Mouse (Mus musculus) CH12.LX (cell line): ENCODE results near the gene H1foo. TPM values are rescaled to one million over a fixed set of nuclear protein-coding genes. Genes with fewer than 3 reads are reported as not detected.

Experiments used
- DNase-seq: peaks from one replicate; pipeline ENCODE4 v3.0.0-alpha.2; 2013; ENCODE audit errors: extremely low read depth
- H3K27ac ChIP-seq: 2 replicates; pipeline ENCODE4 v1.5.1; 2012; ENCODE audit warnings: low read depth, mild to moderate bottlenecking, control low read depth, moderate library complexity; ENCODE audit not compliant: insufficient read depth
- H3K27me3 ChIP-seq: replicated peaks from 2 replicates; pipeline ENCODE3; 2012; ENCODE audit warnings: inconsistent platforms
- H3K36me3 ChIP-seq, 2 experiments: replicated peaks in 1 of 2; 2 replicates each; pipeline versions ENCODE3 to v1.6.1; 2012; ENCODE audit warnings: inconsistent platforms in 1 of 2, low read length in 1 of 2, mild to moderate bottlenecking in 1 of 2, mixed read lengths in 1 of 2, moderate library complexity in 1 of 2; ENCODE audit not compliant: control insufficient read depth in 1 of 2, insufficient read depth in 1 of 2
- H3K4me1 ChIP-seq, 2 experiments: 2 replicates each; pipeline ENCODE4 v1.6.1; 2012; ENCODE audit warnings: inconsistent platforms in 1 of 2, moderate library complexity in 1 of 2; ENCODE audit not compliant: insufficient read depth in 2 of 2, control insufficient read depth in 1 of 2
- H3K4me2 ChIP-seq: 2 replicates; pipeline ENCODE4 v1.6.1; 2012; ENCODE audit warnings: low read depth, mild to moderate bottlenecking, control low read depth; ENCODE audit not compliant: poor library complexity, insufficient read depth, severe bottlenecking
- H3K4me3 ChIP-seq, 3 experiments: fragments of 150-350 bp in 1 of 3; sonication (generic) in 1 of 3; replicated peaks in 1 of 3; 2 replicates each; pipeline versions ENCODE3 to v1.5.1; 2011 to 2012; ENCODE audit warnings: low read depth in 2 of 3, low read length in 2 of 3, mild to moderate bottlenecking in 2 of 3, moderate library complexity in 2 of 3, control low read depth in 1 of 3, improper control_type of control experiment in 1 of 3, inconsistent platforms in 1 of 3, mixed read lengths in 1 of 3; ENCODE audit not compliant: poor library complexity in 1 of 3
- H3K79me2 ChIP-seq: replicated peaks from 2 replicates; pipeline ENCODE4 v1.6.1; 2012; ENCODE audit warnings: mild to moderate bottlenecking, moderate library complexity; ENCODE audit not compliant: control insufficient read depth, poor library complexity, insufficient read depth, severe bottlenecking; ENCODE audit errors: extremely low read depth
- H3K9ac ChIP-seq: 2 replicates; pipeline ENCODE4 v1.6.1; 2012; ENCODE audit warnings: low read depth, mild to moderate bottlenecking, control low read depth, moderate library complexity; ENCODE audit not compliant: insufficient read depth
- H3K9me3 ChIP-seq: replicated peaks from 2 replicates; pipeline ENCODE3; 2012; ENCODE audit warnings: low read length, inconsistent platforms, mixed read lengths
- CHD1 ChIP-seq: IDR thresholded peaks from 2 replicates; pipeline ENCODE4 v1.6.1; 2012; ENCODE audit warnings: low read depth, low read length, improper control_type of control experiment, inconsistent platforms
- CHD2 ChIP-seq: IDR thresholded peaks from 2 replicates; pipeline ENCODE4 v1.6.1; 2011; ENCODE audit warnings: low read length, improper control_type of control experiment
- CTCF ChIP-seq, 2 experiments: IDR thresholded peaks in 1 of 2; conservative IDR thresholded peaks in 1 of 2; 2 replicates each; pipeline ENCODE4 v1.5.1; 2011 to 2012; ENCODE audit warnings: low read depth in 2 of 2, low read length in 2 of 2, improper control_type of control experiment in 1 of 2, inconsistent platforms in 1 of 2, mild to moderate bottlenecking in 1 of 2, moderate library complexity in 1 of 2
- EP300 ChIP-seq: IDR thresholded peaks from 2 replicates; pipeline ENCODE4 v1.6.1; 2011; ENCODE audit warnings: low read length, improper control_type of control experiment
- ETS1 ChIP-seq: conservative IDR thresholded peaks from 2 replicates; pipeline ENCODE4 v1.6.1; 2012; ENCODE audit warnings: low read depth, mild to moderate bottlenecking, inconsistent platforms, low read length, improper control_type of control experiment, moderate library complexity
- HCFC1 ChIP-seq: IDR thresholded peaks from 2 replicates; pipeline ENCODE4 v1.6.1; 2012; ENCODE audit warnings: low read depth, mild to moderate bottlenecking, inconsistent platforms, low read length, improper control_type of control experiment
- IRF4 ChIP-seq: IDR thresholded peaks from 2 replicates; pipeline ENCODE4 v1.6.1; 2014; ENCODE audit warnings: low read depth, mild to moderate bottlenecking, inconsistent platforms, low read length, improper control_type of control experiment
- JUN ChIP-seq: IDR thresholded peaks from 2 replicates; pipeline ENCODE4 v1.6.1; 2011; ENCODE audit warnings: low read depth, mild to moderate bottlenecking, low read length, improper control_type of control experiment, moderate library complexity; ENCODE audit not compliant: insufficient read depth
- MAZ ChIP-seq: IDR thresholded peaks from 2 replicates; pipeline ENCODE4 v1.6.1; 2012; ENCODE audit warnings: low read depth, mild to moderate bottlenecking, inconsistent platforms, low read length, improper control_type of control experiment, moderate library complexity
- MEF2A ChIP-seq: IDR thresholded peaks from 2 replicates; pipeline ENCODE4 v1.6.1; 2014; ENCODE audit warnings: low read depth, mild to moderate bottlenecking, inconsistent platforms, low read length, improper control_type of control experiment, borderline replicate concordance
- MXI1 ChIP-seq: IDR thresholded peaks from 2 replicates; pipeline ENCODE4 v1.6.1; 2011; ENCODE audit warnings: mild to moderate bottlenecking, low read depth, low read length, improper control_type of control experiment
- MYC ChIP-seq: IDR thresholded peaks from 2 replicates; pipeline ENCODE4 v1.6.1; 2011; ENCODE audit warnings: low read depth, mild to moderate bottlenecking, improper control_type of control experiment, low read length
- NRF1 ChIP-seq: IDR thresholded peaks from 2 replicates; pipeline ENCODE4 v1.6.1; 2014; ENCODE audit warnings: low read depth, mild to moderate bottlenecking, inconsistent platforms, low read length, improper control_type of control experiment, moderate library complexity
- POLR2A ChIP-seq: IDR thresholded peaks from 2 replicates; pipeline ENCODE4 v1.6.1; 2011; ENCODE audit warnings: low read depth, mild to moderate bottlenecking, improper control_type of control experiment, low read length
- RCOR1 ChIP-seq: conservative IDR thresholded peaks from 2 replicates; pipeline ENCODE4 v1.6.1; 2012; ENCODE audit warnings: low read depth, mild to moderate bottlenecking, inconsistent platforms, low read length, improper control_type of control experiment
- SIN3A ChIP-seq: IDR thresholded peaks from 2 replicates; pipeline ENCODE4 v1.6.1; 2012; ENCODE audit warnings: low read length, improper control_type of control experiment, inconsistent platforms
- TBP ChIP-seq: conservative IDR thresholded peaks from 2 replicates; pipeline ENCODE4 v1.6.1; 2011; ENCODE audit warnings: low read depth, low read length, improper control_type of control experiment
- TCF12 ChIP-seq: IDR thresholded peaks from 2 replicates; pipeline ENCODE4 v1.6.1; 2014; ENCODE audit warnings: low read depth, mild to moderate bottlenecking, inconsistent platforms, low read length, improper control_type of control experiment
- UBTF ChIP-seq: IDR thresholded peaks from 2 replicates; pipeline ENCODE4 v1.6.1; 2012; ENCODE audit warnings: low read depth, mild to moderate bottlenecking, inconsistent platforms, low read length, improper control_type of control experiment, moderate library complexity
- USF1 ChIP-seq: IDR thresholded peaks from 2 replicates; pipeline ENCODE4 v1.6.1; 2014; ENCODE audit warnings: low read depth, mild to moderate bottlenecking, inconsistent platforms, low read length, improper control_type of control experiment
- USF2 ChIP-seq: conservative IDR thresholded peaks from 2 replicates; pipeline ENCODE4 v1.6.1; 2011; ENCODE audit warnings: low read depth, low read length, improper control_type of control experiment
- ZNF384 ChIP-seq: IDR thresholded peaks from 2 replicates; pipeline ENCODE4 v1.6.1; 2012; ENCODE audit warnings: low read depth, low read length, improper control_type of control experiment, inconsistent platforms
- dilution Hi-C: fragments of 300-500 bp; cut with MboI; formaldehyde crosslinking; loops from 2 replicates; pipeline ENCODE4 v1.14.3; 2020; ENCODE audit warnings: low sequenced_read_pairs; ENCODE audit not compliant: extremely low pct_unique_long_range_greater_than_20kb, extremely low pct_ligation_motif_present
- in situ Hi-C: fragments of 300-500 bp; cut with MboI; formaldehyde crosslinking; loops from 3 replicates; pipeline ENCODE4 v1.14.3; 2019; ENCODE audit warnings: low sequenced_read_pairs, low pct_ligation_motif_present, low pct_unique_long_range_greater_than_20kb, mixed read lengths
- polyA plus RNA-seq: library from polyadenylated mRNA; unstranded; fragments of >175 nt; gene quantifications from 2 replicates; pipeline ENCODE4 v1.2.1, GENCODE M21; 2012; ENCODE audit warnings: low read depth; ENCODE audit not compliant: insufficient read length
- total RNA-seq, 2 experiments: library from RNA; depleted of rRNA; stranded (reverse); fragments of 300-350 nt in 1 of 2; fragments of >200 nt in 1 of 2; gene quantifications; 2 replicates each; pipeline ENCODE4 v1.2.3; 2012 to 2014

The H1foo gene
- total and polyA plus RNA-seq, 3 experiments = 0.77 to 1.0 (median 0.89) TPM

DNA sequence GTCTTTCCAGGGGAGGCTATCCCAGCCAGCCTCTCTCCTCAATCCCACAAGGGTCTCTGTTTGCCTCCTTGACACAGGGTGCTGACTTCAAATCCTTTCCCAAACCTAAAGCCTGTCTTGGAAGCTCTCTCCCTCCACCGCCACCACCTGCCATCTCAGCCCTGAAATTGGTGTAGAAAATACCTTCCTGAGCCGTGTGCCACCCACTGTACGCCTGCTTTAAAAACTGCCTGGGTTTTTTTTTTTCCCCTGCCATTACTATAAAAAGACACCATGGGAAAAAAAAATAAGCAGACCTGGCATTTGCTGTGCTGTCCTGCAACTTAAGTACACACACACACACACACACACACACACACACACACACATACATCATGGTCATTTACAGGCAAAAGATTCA lies 45.3 kb downstream of the H1foo start:
- H3K27ac ChIP-seq = peak overlapping the region; percentile 97
- peak overlapping the region; percentile 69 to 96 (median 88) for H3K4me3 ChIP-seq
- DNase-seq = no peak
- dilution Hi-C loops (no loop called here), in situ Hi-C loops (no loop called here)
- peaks cover 11% of the 10 kb centered on the region for H3K27me3 ChIP-seq
- peaks cover 0 to 3% of the 10 kb centered on the region in 2 experiments for H3K36me3 ChIP-seq
- peak overlapping the region; percentile 41 for H3K9ac ChIP-seq
- no peaks in the 10 kb centered on the region for H3K9me3 ChIP-seq
- H3K79me2 ChIP-seq = peaks cover 48% of the 10 kb centered on the region
- H3K4me1 ChIP-seq = peaks cover 35 to 86% of the 10 kb centered on the region in 2 experiments
- peak overlapping the region; percentile 71 for H3K4me2 ChIP-seq
- TF ChIP-seq JUN (no peak), MYC (no peak; the same call in 1 of the 2 replicates), CHD1 (peak; percentile 75; the same call in 1 of the 2 replicates), HCFC1 (no peak; the same call in 1 of the 2 replicates), MXI1 (peak; percentile 30), IRF4 (no peak)

DNA sequence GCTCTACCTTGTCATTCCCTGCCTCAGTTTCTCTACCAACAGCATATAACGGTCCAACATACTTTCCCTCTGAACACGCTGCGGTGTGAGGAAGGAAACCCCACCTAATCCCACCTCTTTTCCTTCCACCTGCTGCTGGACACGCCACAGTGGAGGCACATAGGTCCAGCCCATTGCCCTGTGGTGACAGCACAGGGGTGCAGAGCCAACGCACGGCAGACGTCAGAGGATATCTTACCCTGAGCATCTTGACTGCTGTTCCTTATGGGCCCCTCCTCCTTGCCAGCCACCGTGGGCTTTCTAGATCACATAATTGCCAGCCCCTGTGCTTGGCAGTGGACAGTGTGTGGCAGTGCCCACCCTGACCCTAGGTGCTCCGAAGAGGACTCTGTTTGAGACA lies 45.7 kb downstream of the H1foo start:
- Histone ChIP-seq H3K27me3 (peaks cover 11% of the 10 kb centered on the region), H3K4me2 (peak overlapping the region; percentile 71), H3K4me1 (peaks cover 31 to 83% of the 10 kb centered on the region in 2 experiments)
- TF ChIP-seq CTCF (conservative IDR thresholded peaks at IDR 0.05 in 1 of 2, IDR thresholded peaks at IDR 0.05 in 1 of 2; ENCODE audit: low read depth in 2 of 2, low read length in 2 of 2) (no peak), UBTF (0 out of 2 replicates have a peak, but pooled peaks have one; percentile 35)
- TF ChIP-seq, all 38 proteins: peak for 1
- Histone ChIP-seq H3K79me2 (peaks cover 47% of the 10 kb centered on the region), H3K9ac (peak overlapping the region; percentile 41), H3K4me3 (peak overlapping the region; percentile 69 to 96 (median 88)), H3K36me3 (peaks cover 0 to 2% of the 10 kb centered on the region in 2 experiments), H3K27ac (peak overlapping the region; percentile 96), H3K9me3 (no peaks in the 10 kb centered on the region)
- no peak for DNase-seq
- dilution Hi-C loops = no loop called here
- in situ Hi-C loops = no loop called here

DNA sequence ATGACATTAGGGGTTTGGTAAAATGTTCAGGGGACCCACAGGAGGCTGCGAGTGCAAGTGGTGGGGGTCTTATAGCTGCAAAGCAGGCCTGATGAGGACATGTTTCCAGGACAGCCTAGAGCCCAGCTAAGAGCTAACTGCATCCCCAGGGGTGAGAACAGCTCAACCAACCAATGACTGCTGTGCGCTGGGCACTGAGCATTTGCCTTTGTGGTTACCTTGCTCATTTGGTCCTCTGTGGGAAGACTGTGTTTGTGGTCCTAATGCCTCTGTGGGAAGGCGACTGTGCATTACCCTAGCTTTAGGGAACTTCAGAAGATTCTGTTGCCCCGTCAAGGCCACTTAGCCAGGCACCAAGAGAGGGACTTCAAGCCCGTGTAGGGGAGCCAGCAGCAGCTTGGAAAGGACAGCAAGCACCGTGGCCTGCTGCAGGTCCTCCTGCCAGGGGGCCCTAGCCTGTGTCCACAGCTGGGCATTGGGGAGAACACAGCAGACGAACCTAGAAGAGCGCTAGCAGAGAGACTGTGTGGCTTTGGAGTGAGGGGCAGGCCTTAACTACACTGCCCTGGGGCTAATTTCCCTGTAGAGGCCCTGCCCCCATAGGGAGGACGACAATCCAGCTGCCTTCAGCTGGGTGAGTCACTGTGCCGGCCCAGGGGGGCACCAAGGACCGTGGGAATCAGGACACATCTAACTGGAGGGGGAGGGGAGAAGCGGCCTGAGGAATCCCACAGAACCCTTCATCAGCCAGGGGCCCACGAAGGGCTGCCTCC lies 46.6 kb downstream of the H1foo start:
- Histone ChIP-seq H3K27ac (peak overlapping the region; percentile 96), H3K36me3 (no peaks in the 10 kb centered on the region), H3K4me1 (peaks cover 32 to 83% of the 10 kb centered on the region in 2 experiments), H3K4me2 (peak overlapping the region; percentile 91), H3K27me3 (peaks cover 11% of the 10 kb centered on the region), H3K79me2 (peaks cover 40% of the 10 kb centered on the region), H3K9ac (peak overlapping the region; percentile 41; the same call in 1 of the 2 replicates), H3K4me3 (peak overlapping the region; percentile 69 to 96 (median 88)), H3K9me3 (no peaks in the 10 kb centered on the region)
- DNase-seq = peak; percentile 73
- in situ Hi-C loops = no loop called here
- dilution Hi-C loops = no loop called here
- TF ChIP-seq IRF4 (no peak; the same call in 1 of the 2 replicates), CHD1 (no peak), ETS1 (peak; percentile 45), MEF2A (0 out of 2 replicates have a peak, but pooled peaks have one; percentile 13), UBTF (no peak; the same call in 1 of the 2 replicates), USF1 (no peak), SIN3A (peak; percentile 34; the same call in 1 of the 2 replicates), ZNF384 (no peak), TCF12 (peak; percentile 32; the same call in 1 of the 2 replicates), POLR2A (peak; percentile 52; the same call in 1 of the 2 replicates), MYC (no peak), EP300 (peak; percentile 50; the same call in 1 of the 2 replicates), RCOR1 (peak; percentile 37; the same call in 1 of the 2 replicates), NRF1 (0 out of 2 replicates have a peak, but pooled peaks have one; percentile 17), MAZ (no peak), USF2 (no peak), TBP (peak; percentile 23; the same call in 1 of the 2 replicates), CHD2 (peak; percentile 38; the same call in 1 of the 2 replicates)
